ENCODE assay signal across 34 mouse cellular contexts in the genomic region with DNA sequence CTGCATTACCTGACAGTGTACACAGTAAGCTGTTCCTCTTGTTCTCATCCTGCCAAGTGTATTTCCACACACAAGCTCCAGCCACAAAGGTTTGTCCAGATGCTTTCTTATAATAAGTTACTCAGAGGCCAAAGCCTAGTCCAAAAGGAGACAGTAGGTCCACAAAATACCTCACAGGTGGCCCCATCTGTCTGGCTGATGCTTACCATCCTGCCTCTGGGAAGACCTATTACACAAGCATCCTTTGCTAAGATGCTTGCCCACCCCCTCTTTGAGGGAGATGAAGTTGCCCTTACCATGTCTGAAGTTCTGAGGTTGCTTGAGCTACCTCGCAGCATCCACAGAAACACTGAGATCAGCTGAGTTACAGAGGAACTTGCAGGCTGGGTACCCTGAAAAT. TPM values are rescaled to one million over a fixed set of nuclear protein-coding genes. Genes with fewer than 3 reads are reported as not detected.
"Had no signal": no experiment of that assay in that cellular context is flagged by ENCODE, and none has a peak within 500 bp of the region (broad histone marks: within the 10 kb centered on the region; RNA-seq: fewer than 3 reads in every experiment).

No protein-coding gene starts in this region.

RNA-seq across cellular contexts. Expression of gene Gm14406, which starts 22.7 kb away (rescaled TPM):
- total RNA-seq: left cerebral cortex, postnatal 14 days; left cerebral cortex, postnatal 4 days; liver, adult 2 months; megakaryocyte, adult 5-6 weeks; megakaryocyte-erythroid progenitor cell, adult 5-6 weeks; midbrain, postnatal 0 days had no signal
- polyA plus RNA-seq: limb, embryonic 10.5 days; limb, embryonic 12.5 days; limb, embryonic 13.5 days; limb, embryonic 14.5 days; limb, embryonic 15.5 days; liver, adult 2 months; liver, embryonic 11.5 days; liver, embryonic 12.5 days; liver, embryonic 13.5 days; liver, embryonic 14.5 days; liver, embryonic 15.5 days; liver, embryonic 16.5 days; liver, postnatal 0 days; lung, adult 2 months; lung, embryonic 14.5 days; lung, embryonic 15.5 days; lung, embryonic 16.5 days; lung, postnatal 0 days; macrophage; midbrain, embryonic 10.5 days; midbrain, embryonic 11.5 days; midbrain, embryonic 12.5 days; midbrain, embryonic 13.5 days; midbrain, embryonic 14.5 days; midbrain, embryonic 15.5 days; midbrain, embryonic 16.5 days; midbrain, postnatal 0 days; myocyte; neural tube, embryonic 11.5 days had no signal

RNA-seq across cellular contexts. Expression of gene Gm14403, which starts 57.2 kb away (rescaled TPM):
- total RNA-seq: monocyte, adult 5-6 weeks had no signal
